Mouse (Mus musculus) bone marrow, adult 2 months (tissue): ENCODE measurements at regions not wholly inside any gene's neighbourhood (a gene's known extent, or its start where the extent isn't known, plus 50 kb on each side); places are given as distances from the start of the nearest gene placed in this dataset.

ENCODE experiments used
- CTCF ChIP-seq: fragments of 200-500 bp; IDR thresholded peaks from 2 replicates; pipeline ENCODE4 v1.5.1; 2011; ENCODE audit warnings: low read length, control low read depth; ENCODE audit not compliant: control insufficient read depth, insufficient read depth
- POLR2A ChIP-seq: fragments of 200-500 bp; IDR thresholded peaks from 2 replicates; pipeline ENCODE4 v1.6.1; 2011; ENCODE audit warnings: low read depth, mild to moderate bottlenecking, control low read depth, low read length, borderline replicate concordance; ENCODE audit not compliant: control insufficient read depth

GRCm38 (mm10) chr10:99329469-99329868, 66.4 kb downstream of the Dusp6 start:
- no peak for TF ChIP-seq CTCF
- TF ChIP-seq POLR2A = no peak
